Mouse (Mus musculus) CH12.LX (cell line): ENCODE measurements at regions not wholly inside any gene's neighbourhood (a gene's known extent, or its start where the extent isn't known, plus 50 kb on each side); places are given as distances from the start of the nearest gene placed in this dataset.

ENCODE experiments used
- DNase-seq: peaks from one replicate; pipeline ENCODE4 v3.0.0-alpha.2; 2013; ENCODE audit errors: extremely low read depth
- H3K27ac ChIP-seq: 2 replicates; pipeline ENCODE4 v1.5.1; 2012; ENCODE audit warnings: low read depth, mild to moderate bottlenecking, control low read depth, moderate library complexity; ENCODE audit not compliant: insufficient read depth
- H3K27me3 ChIP-seq: replicated peaks from 2 replicates; pipeline ENCODE3; 2012; ENCODE audit warnings: inconsistent platforms
- H3K36me3 ChIP-seq, 2 experiments: replicated peaks in 1 of 2; 2 replicates each; pipeline versions ENCODE3 to v1.6.1; 2012; ENCODE audit warnings: inconsistent platforms in 1 of 2, low read length in 1 of 2, mild to moderate bottlenecking in 1 of 2, mixed read lengths in 1 of 2, moderate library complexity in 1 of 2; ENCODE audit not compliant: control insufficient read depth in 1 of 2, insufficient read depth in 1 of 2
- H3K4me1 ChIP-seq, 2 experiments: 2 replicates each; pipeline ENCODE4 v1.6.1; 2012; ENCODE audit warnings: inconsistent platforms in 1 of 2, moderate library complexity in 1 of 2; ENCODE audit not compliant: insufficient read depth in 2 of 2, control insufficient read depth in 1 of 2
- H3K4me2 ChIP-seq: 2 replicates; pipeline ENCODE4 v1.6.1; 2012; ENCODE audit warnings: low read depth, mild to moderate bottlenecking, control low read depth; ENCODE audit not compliant: poor library complexity, insufficient read depth, severe bottlenecking
- H3K4me3 ChIP-seq, 3 experiments: fragments of 150-350 bp in 1 of 3; sonication (generic) in 1 of 3; replicated peaks in 1 of 3; 2 replicates each; pipeline versions ENCODE3 to v1.5.1; 2011 to 2012; ENCODE audit warnings: low read depth in 2 of 3, low read length in 2 of 3, mild to moderate bottlenecking in 2 of 3, moderate library complexity in 2 of 3, control low read depth in 1 of 3, improper control_type of control experiment in 1 of 3, inconsistent platforms in 1 of 3, mixed read lengths in 1 of 3; ENCODE audit not compliant: poor library complexity in 1 of 3
- H3K79me2 ChIP-seq: replicated peaks from 2 replicates; pipeline ENCODE4 v1.6.1; 2012; ENCODE audit warnings: mild to moderate bottlenecking, moderate library complexity; ENCODE audit not compliant: control insufficient read depth, poor library complexity, insufficient read depth, severe bottlenecking; ENCODE audit errors: extremely low read depth
- H3K9ac ChIP-seq: 2 replicates; pipeline ENCODE4 v1.6.1; 2012; ENCODE audit warnings: low read depth, mild to moderate bottlenecking, control low read depth, moderate library complexity; ENCODE audit not compliant: insufficient read depth
- H3K9me3 ChIP-seq: replicated peaks from 2 replicates; pipeline ENCODE3; 2012; ENCODE audit warnings: low read length, inconsistent platforms, mixed read lengths
- CHD2 ChIP-seq: IDR thresholded peaks from 2 replicates; pipeline ENCODE4 v1.6.1; 2011; ENCODE audit warnings: low read length, improper control_type of control experiment
- GABPA ChIP-seq: IDR thresholded peaks from 2 replicates; pipeline ENCODE4 v1.6.1; 2012; ENCODE audit warnings: low read depth, low read length, improper control_type of control experiment, inconsistent platforms; ENCODE audit not compliant: insufficient replicate concordance
- JUND ChIP-seq: conservative IDR thresholded peaks from 2 replicates; pipeline ENCODE4 v1.6.1; 2011; ENCODE audit warnings: low read depth, low read length, improper control_type of control experiment
- KAT2A ChIP-seq: IDR thresholded peaks from 2 replicates; pipeline ENCODE4 v1.6.1; 2012; ENCODE audit warnings: low read length, improper control_type of control experiment, inconsistent platforms; ENCODE audit not compliant: insufficient replicate concordance
- MAX ChIP-seq: IDR thresholded peaks from 2 replicates; pipeline ENCODE4 v1.6.1; 2011; ENCODE audit warnings: low read length, improper control_type of control experiment
- MAZ ChIP-seq: IDR thresholded peaks from 2 replicates; pipeline ENCODE4 v1.6.1; 2012; ENCODE audit warnings: low read depth, mild to moderate bottlenecking, inconsistent platforms, low read length, improper control_type of control experiment, moderate library complexity
- MEF2A ChIP-seq: IDR thresholded peaks from 2 replicates; pipeline ENCODE4 v1.6.1; 2014; ENCODE audit warnings: low read depth, mild to moderate bottlenecking, inconsistent platforms, low read length, improper control_type of control experiment, borderline replicate concordance
- MXI1 ChIP-seq: IDR thresholded peaks from 2 replicates; pipeline ENCODE4 v1.6.1; 2011; ENCODE audit warnings: mild to moderate bottlenecking, low read depth, low read length, improper control_type of control experiment
- NELFE ChIP-seq: IDR thresholded peaks from 2 replicates; pipeline ENCODE4 v1.6.1; 2011; ENCODE audit warnings: low read depth, low read length, improper control_type of control experiment
- NRF1 ChIP-seq: IDR thresholded peaks from 2 replicates; pipeline ENCODE4 v1.6.1; 2014; ENCODE audit warnings: low read depth, mild to moderate bottlenecking, inconsistent platforms, low read length, improper control_type of control experiment, moderate library complexity
- PAX5 ChIP-seq: IDR thresholded peaks from 2 replicates; pipeline ENCODE4 v1.6.1; 2012; ENCODE audit warnings: low read length, inconsistent platforms, mixed read lengths
- SMC3 ChIP-seq: IDR thresholded peaks from 2 replicates; pipeline ENCODE4 v1.6.1; 2011; ENCODE audit warnings: low read depth, low read length, improper control_type of control experiment
- TCF12 ChIP-seq: IDR thresholded peaks from 2 replicates; pipeline ENCODE4 v1.6.1; 2014; ENCODE audit warnings: low read depth, mild to moderate bottlenecking, inconsistent platforms, low read length, improper control_type of control experiment
- UBTF ChIP-seq: IDR thresholded peaks from 2 replicates; pipeline ENCODE4 v1.6.1; 2012; ENCODE audit warnings: low read depth, mild to moderate bottlenecking, inconsistent platforms, low read length, improper control_type of control experiment, moderate library complexity
- USF1 ChIP-seq: IDR thresholded peaks from 2 replicates; pipeline ENCODE4 v1.6.1; 2014; ENCODE audit warnings: low read depth, mild to moderate bottlenecking, inconsistent platforms, low read length, improper control_type of control experiment
- USF2 ChIP-seq: conservative IDR thresholded peaks from 2 replicates; pipeline ENCODE4 v1.6.1; 2011; ENCODE audit warnings: low read depth, low read length, improper control_type of control experiment
- dilution Hi-C: fragments of 300-500 bp; cut with MboI; formaldehyde crosslinking; loops from 2 replicates; pipeline ENCODE4 v1.14.3; 2020; ENCODE audit warnings: low sequenced_read_pairs; ENCODE audit not compliant: extremely low pct_unique_long_range_greater_than_20kb, extremely low pct_ligation_motif_present
- in situ Hi-C: fragments of 300-500 bp; cut with MboI; formaldehyde crosslinking; loops from 3 replicates; pipeline ENCODE4 v1.14.3; 2019; ENCODE audit warnings: low sequenced_read_pairs, low pct_ligation_motif_present, low pct_unique_long_range_greater_than_20kb, mixed read lengths

DNA sequence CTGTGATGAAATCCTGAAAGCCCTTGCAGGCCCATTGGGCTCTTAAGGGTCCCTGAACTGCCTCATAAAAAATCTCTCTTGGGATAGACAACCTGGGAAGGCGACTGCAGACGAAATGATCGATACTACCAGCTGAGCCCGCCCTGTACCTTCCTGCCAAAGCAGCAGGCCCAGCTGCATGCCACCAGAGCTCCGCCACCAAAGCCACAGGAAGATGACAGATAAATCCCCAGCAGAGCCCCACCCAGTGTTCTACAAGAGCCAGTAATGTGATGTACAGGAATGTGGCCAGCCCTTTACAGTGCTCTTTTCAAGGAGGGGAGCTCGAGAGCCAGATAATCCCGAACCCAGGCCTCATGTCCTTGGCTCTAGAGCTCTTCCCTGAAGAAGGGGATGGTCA, 183.7 kb upstream of the Prok2 start:
- DNase-seq, result no peak
- Histone ChIP-seq H3K9ac (no peak overlapping the region), H3K36me3 (no peaks in the 10 kb centered on the region), H3K4me1 (peaks cover 5 to 38% of the 10 kb centered on the region in 2 experiments; a peak in 3 of 4 replicates), H3K4me2 (no peak overlapping the region), H3K79me2 (no peaks in the 10 kb centered on the region), H3K27me3 (peaks cover 4% of the 10 kb centered on the region), H3K9me3 (no peaks in the 10 kb centered on the region), H3K27ac (no peak overlapping the region), H3K4me3 (no peak overlapping the region)
- TF ChIP-seq NELFE (no peak), MAX (no peak), MEF2A (no peak), SMC3 (no peak), NRF1 (no peak), USF1 (no peak), USF2 (no peak), MXI1 (no peak), GABPA (no peak), MAZ (no peak), JUND (no peak), TCF12 (no peak), KAT2A (no peak), CHD2 (no peak), PAX5 (no peak)
- in situ Hi-C loops (loop anchor here (10.0 kb wide), 1 partner anchor 225 kb away; no protein-coding TSS in a partner anchor), dilution Hi-C loops (no loop called here)

- dilution Hi-C loops, result no loop called here
- no peak overlapping the region for H3K27ac ChIP-seq
Measured at GRCm38 (mm10) chr6:99909459-99909858, 183.3 kb upstream of the Prok2 start.

More at GRCm38 (mm10) chr6:99909459-99909858, 183.3 kb upstream of the Prok2 start:
- Histone ChIP-seq H3K36me3 (no peaks in the 10 kb centered on the region), H3K4me2 (no peak overlapping the region), H3K27me3 (peaks cover 4% of the 10 kb centered on the region), H3K4me3 (no peak overlapping the region), H3K9me3 (no peaks in the 10 kb centered on the region), H3K4me1 (peaks cover 5 to 43% of the 10 kb centered on the region in 2 experiments; a peak in 3 of 4 replicates), H3K79me2 (no peaks in the 10 kb centered on the region), H3K9ac (no peak overlapping the region)
- TF ChIP-seq UBTF (no peak), MAZ (no peak), MAX (no peak)
- in situ Hi-C loops, result loop anchor here (10.0 kb wide), 1 partner anchor 225 kb away; no protein-coding TSS in a partner anchor
- DNase-seq, result no peak
